Mouse (Mus musculus) stomach, embryonic 15.5 days (tissue): ENCODE data around the gene Rpa1. TPM values are rescaled to one million over a fixed set of nuclear protein-coding genes. Genes with fewer than 3 reads are reported as not detected.

Experiments
- ATAC-seq: fragments of 200-750 bp; cut with Nextera tagmentation; 2 replicates; pipeline ENCODE4 v1.8.0; 2017; ENCODE audit warnings: low read depth, moderate number of reproducible peaks, moderate TSS enrichment; ENCODE audit not compliant: insufficient read depth, low FRiP score
- H3K27ac ChIP-seq: fragments of 300-500 bp; sonication (generic); 2 replicates; pipeline ENCODE4 v1.5.1; 2015; ENCODE audit warnings: mild to moderate bottlenecking, inconsistent platforms
- H3K27me3 ChIP-seq: fragments of 300-500 bp; sonication (generic); replicated peaks from 2 replicates; pipeline ENCODE4 v1.6.1; 2015; ENCODE audit warnings: inconsistent platforms
- H3K36me3 ChIP-seq: fragments of 300-500 bp; sonication (generic); 2 replicates; pipeline ENCODE4 v1.6.1; 2015; ENCODE audit warnings: inconsistent platforms
- H3K4me1 ChIP-seq: fragments of 300-500 bp; sonication (generic); 2 replicates; pipeline ENCODE4 v1.6.1; 2015; ENCODE audit warnings: inconsistent platforms
- H3K4me2 ChIP-seq: fragments of 300-500 bp; sonication (generic); 2 replicates; pipeline ENCODE4 v1.6.1; 2015; ENCODE audit warnings: mild to moderate bottlenecking, inconsistent platforms
- H3K4me3 ChIP-seq: fragments of 300-500 bp; sonication (generic); replicated peaks from 2 replicates; pipeline ENCODE4 v1.5.1; 2015; ENCODE audit warnings: inconsistent platforms
- H3K9ac ChIP-seq: fragments of 300-500 bp; sonication (generic); 2 replicates; pipeline ENCODE4 v1.6.1; 2015; ENCODE audit warnings: inconsistent platforms
- H3K9me3 ChIP-seq: fragments of 300-500 bp; sonication (generic); 2 replicates; pipeline ENCODE4 v1.6.1; 2016; ENCODE audit warnings: inconsistent platforms
- WGBS: fragments of 180-500 bp; shearing (Covaris S2); methylation state at CpG from one replicate; pipeline ENCODE4 v1.1.7; 2015; 5-methylcytosine and 5-hydroxymethylcytosine counted together
- polyA plus RNA-seq: library from polyadenylated mRNA; unstranded; fragments of >200 nt; fragmentation: Nextera tagmentation; extraction: Ambion mirVana; gene quantifications from 2 replicates; pipeline ENCODE4 v1.2.1, GENCODE M21; 2015

Gene Rpa1
- polyA plus RNA-seq, 1 experiment from 2014 or later: 98.5 TPM

DNA sequence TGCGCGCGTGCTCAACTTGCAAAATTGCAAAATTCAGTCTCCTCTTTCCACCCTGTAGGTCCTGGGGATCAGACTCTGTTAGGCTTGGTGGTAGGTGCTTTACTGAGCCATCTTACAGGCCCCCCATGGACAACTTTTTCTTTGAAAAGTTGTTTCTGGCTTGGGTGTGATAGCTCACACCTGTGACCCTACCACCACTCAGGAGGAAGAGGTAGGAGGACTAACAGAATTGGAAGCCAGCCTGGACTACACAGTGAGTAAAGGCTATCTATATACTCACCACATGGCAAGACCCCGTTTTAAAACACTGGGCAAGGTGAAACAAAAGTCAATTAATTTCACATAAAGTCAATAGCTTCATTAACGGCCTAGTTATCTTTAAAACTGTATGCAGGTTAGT is 3.4 kb downstream of the Rpa1 start:
- 88% methylated on average over 5 of the region's 5 CpGs for WGBS
- Histone ChIP-seq H3K9ac (no peak overlapping the region), H3K36me3 (peaks cover 6% of the 10 kb centered on the region), H3K27me3 (no peaks in the 10 kb centered on the region), H3K4me2 (no peak overlapping the region), H3K9me3 (no peaks in the 10 kb centered on the region), H3K4me1 (peaks cover 10% of the 10 kb centered on the region), H3K27ac (peak overlapping the region; percentile 26), H3K4me3 (no peak overlapping the region)
- ATAC-seq: no peak

DNA sequence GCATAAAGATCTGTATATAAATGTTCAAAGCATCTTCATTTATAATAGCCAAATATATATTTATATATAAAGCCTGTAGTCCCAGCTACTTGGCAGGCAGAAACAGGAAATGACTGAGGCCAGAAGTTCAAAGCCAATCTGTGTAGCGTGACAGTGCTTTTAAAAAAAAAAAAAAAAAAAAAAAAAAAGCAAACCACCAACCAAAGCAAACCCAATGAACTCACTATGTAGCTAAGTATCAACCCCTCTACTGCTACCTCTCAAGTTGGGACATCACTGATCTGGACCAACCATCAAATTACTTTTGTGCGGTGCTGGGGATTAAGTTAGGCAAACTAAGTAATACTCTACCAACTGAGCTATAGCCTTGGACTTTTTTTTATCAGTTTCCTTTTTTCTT is 4.0 kb downstream of the Rpa1 start:
- Histone ChIP-seq H3K4me3 (no peak overlapping the region), H3K4me1 (peaks cover 10% of the 10 kb centered on the region), H3K4me2 (no peak overlapping the region), H3K36me3 (peaks cover 10% of the 10 kb centered on the region), H3K9me3 (no peaks in the 10 kb centered on the region), H3K27me3 (no peaks in the 10 kb centered on the region), H3K27ac (peak overlapping the region; percentile 26; the same call in 1 of the 2 replicates), H3K9ac (no peak overlapping the region)
- 49% methylated on average over 2 of the region's 2 CpGs for WGBS
- no peak for ATAC-seq

DNA sequence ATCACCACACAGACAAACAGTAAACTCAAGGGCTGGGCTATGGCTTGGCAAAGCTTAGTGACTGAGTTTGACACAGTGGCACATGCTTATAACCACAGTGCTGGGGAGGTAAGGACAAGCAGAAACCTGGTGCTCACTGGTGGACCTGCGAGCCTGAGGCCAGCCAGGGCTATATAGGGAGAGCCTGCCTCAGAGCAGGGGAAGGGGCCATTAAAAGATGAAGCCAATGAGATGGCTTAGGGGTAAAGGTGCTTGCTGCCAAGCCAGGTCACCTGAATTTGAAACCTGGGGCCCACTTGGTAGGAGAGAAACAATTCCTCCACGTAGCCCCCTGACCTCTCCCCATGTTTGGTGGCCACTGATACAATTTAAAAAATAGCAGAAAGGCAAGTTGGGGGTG is 5.0 kb downstream of the Rpa1 start:
- peaks cover 11% of the 10 kb centered on the region for H3K36me3 ChIP-seq

DNA sequence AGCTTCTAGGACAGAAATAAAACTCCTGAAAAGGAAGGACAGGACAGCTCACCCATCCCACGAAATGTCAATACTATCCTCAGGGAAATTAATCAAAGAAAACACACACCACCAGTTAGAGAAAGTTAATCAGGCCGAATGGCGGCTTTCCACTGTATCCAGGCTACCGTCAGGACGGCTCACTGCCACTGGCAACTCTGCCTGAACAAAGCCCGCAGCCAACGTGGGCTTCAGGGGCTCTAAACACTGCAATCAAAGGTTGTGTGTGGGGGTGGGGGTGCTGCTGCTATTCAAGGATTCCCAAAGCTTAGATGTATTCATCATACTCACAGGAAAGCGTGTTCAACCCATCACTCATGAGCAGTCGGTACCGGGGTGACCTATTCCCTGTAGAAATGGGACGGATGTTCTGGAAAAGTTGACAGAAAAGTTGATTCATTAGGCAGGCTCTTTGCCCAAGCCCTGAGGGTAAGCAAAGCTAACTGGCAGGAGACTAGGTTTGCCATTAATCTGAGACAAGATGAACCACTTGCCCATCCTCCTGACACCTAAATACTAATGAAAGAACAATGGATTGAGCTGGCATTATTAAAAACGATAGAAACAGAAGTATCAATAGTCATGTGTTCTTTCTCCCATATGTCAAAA is 7.3 kb downstream of the Rpa1 start:
- no peaks in the 10 kb centered on the region for H3K9me3 ChIP-seq
- H3K4me2 ChIP-seq: no peak overlapping the region
- H3K27me3 ChIP-seq: no peaks in the 10 kb centered on the region
- ATAC-seq: no peak
- no peak overlapping the region for H3K9ac ChIP-seq
- no peak overlapping the region for H3K4me3 ChIP-seq
- H3K27ac ChIP-seq: no peak overlapping the region
- 86% methylated on average over 12 of the region's 12 CpGs for WGBS
- 0 out of 2 replicates have a peak, but pooled peaks cover 3% of the 10 kb centered on the region for H3K4me1 ChIP-seq
- peaks cover 17% of the 10 kb centered on the region for H3K36me3 ChIP-seq

More for the DNA sequence above, 5.0 kb downstream of the Rpa1 start:
- no peak overlapping the region; the same call in 1 of the 2 replicates for H3K27ac ChIP-seq
- H3K4me2 ChIP-seq: no peak overlapping the region
- H3K27me3 ChIP-seq: no peaks in the 10 kb centered on the region
- WGBS: 89% methylated on average over 2 of the region's 2 CpGs
- no peaks in the 10 kb centered on the region for H3K9me3 ChIP-seq
- no peak overlapping the region for H3K4me3 ChIP-seq
- H3K4me1 ChIP-seq: peaks cover 7% of the 10 kb centered on the region
- no peak overlapping the region for H3K9ac ChIP-seq
- no peak for ATAC-seq

DNA sequence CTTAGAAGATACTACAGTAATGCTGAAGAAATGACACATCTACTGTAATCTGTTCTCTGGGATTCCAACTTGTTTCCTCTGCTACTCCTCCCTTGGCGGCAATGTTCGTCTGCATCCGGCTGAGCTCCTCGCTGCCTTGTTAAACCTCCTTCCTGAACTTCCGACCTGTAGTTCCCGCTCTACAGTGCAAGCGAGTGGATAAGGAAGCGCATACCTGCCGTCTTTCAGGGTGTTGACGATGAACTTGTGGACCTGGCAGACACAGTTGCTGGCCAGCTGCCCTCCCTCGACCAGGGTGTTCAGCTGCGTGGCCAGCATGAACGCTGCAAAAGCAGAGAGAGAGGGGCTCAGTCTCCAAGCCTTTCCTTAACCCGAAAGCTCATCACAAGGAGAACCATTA is 8.0 kb downstream of the Rpa1 start:
- WGBS: 85% methylated on average over 14 of the region's 14 CpGs
- ATAC-seq: no peak
- no peaks in the 10 kb centered on the region for H3K27me3 ChIP-seq

DNA sequence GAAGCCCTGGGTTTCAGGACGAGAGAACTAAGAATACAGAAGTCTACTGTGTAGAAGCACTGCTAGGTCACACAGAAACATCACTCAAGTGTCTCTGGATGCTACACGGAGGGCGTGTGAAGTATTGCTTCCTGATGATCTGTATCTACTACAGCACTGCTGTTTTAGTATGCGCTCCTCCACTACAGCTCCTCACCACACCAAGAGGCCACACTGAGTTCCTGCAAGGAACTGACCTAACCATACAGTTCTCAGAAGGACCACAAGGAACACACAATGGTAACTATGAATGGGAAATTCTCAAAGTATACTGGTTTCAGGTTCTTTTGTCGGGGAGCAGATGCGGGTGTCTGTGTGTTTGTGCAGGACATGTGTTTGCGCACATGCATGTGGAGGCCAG is 10.9 kb downstream of the Rpa1 start:
- Histone ChIP-seq H3K36me3 (peaks cover 17% of the 10 kb centered on the region), H3K27ac (no peak overlapping the region), H3K4me2 (no peak overlapping the region), H3K9ac (no peak overlapping the region), H3K4me1 (no peaks in the 10 kb centered on the region), H3K27me3 (no peaks in the 10 kb centered on the region), H3K9me3 (no peaks in the 10 kb centered on the region), H3K4me3 (no peak overlapping the region)
- ATAC-seq: no peak
- WGBS: 85% methylated on average over 7 of the region's 7 CpGs

More for the DNA sequence above, 8.0 kb downstream of the Rpa1 start:
- H3K4me2 ChIP-seq: no peak overlapping the region
- no peak overlapping the region for H3K9ac ChIP-seq
- peaks cover 17% of the 10 kb centered on the region for H3K36me3 ChIP-seq
- H3K9me3 ChIP-seq: no peaks in the 10 kb centered on the region
- no peak overlapping the region for H3K27ac ChIP-seq
- H3K4me3 ChIP-seq: no peak overlapping the region
- 0 out of 2 replicates have a peak, but pooled peaks cover 3% of the 10 kb centered on the region for H3K4me1 ChIP-seq

DNA sequence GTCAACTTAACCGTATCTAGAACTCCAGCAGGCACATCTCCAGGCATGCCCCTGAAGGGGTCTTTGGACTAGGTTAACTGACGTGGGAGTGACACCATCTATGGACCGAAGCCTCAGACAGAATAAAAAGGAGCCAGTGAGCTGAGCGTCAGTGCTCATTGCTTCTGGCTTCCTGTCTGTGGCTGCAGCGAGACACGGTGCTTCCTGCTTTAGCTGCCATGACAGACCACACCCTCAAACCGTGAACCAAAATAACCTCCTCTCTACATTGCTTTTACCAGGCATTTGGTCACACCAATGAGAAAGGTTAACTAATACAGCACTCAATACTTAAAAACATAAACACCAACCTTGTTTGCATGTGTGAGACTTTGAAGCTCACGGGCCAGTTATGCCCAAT is 11.4 kb downstream of the Rpa1 start:
- 78% methylated on average over 8 of the region's 8 CpGs for WGBS
- Histone ChIP-seq H3K9ac (no peak overlapping the region), H3K4me2 (no peak overlapping the region), H3K9me3 (no peaks in the 10 kb centered on the region), H3K27me3 (no peaks in the 10 kb centered on the region), H3K27ac (no peak overlapping the region), H3K36me3 (peaks cover 17% of the 10 kb centered on the region), H3K4me3 (no peak overlapping the region), H3K4me1 (no peaks in the 10 kb centered on the region)
- ATAC-seq: no peak

DNA sequence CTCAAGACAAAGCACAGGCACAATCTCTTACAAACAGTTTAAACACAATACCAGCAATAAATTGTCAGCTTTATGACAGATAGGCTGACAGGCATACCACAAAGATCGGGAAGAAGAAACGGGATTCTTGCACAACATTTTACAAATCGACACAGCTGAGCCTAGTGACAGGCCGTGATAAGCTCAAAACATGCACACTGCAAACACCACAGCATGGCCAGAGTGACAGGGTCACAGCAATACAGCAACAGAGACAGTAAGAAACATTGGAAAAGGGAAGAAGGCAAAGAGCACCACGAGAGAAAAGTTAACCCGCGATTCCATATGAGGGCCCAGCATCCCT is 22.2 kb downstream of the Rpa1 start:
- H3K27ac ChIP-seq: no peak overlapping the region
- H3K9me3 ChIP-seq: no peaks in the 10 kb centered on the region
- no peak for ATAC-seq
- H3K4me1 ChIP-seq: peaks cover 11% of the 10 kb centered on the region; the same call in 1 of the 2 replicates
- H3K4me3 ChIP-seq: no peak overlapping the region
- H3K9ac ChIP-seq: no peak overlapping the region
- H3K36me3 ChIP-seq: 0 out of 2 replicates have a peak, but pooled peaks cover 3% of the 10 kb centered on the region
- 46% methylated on average over 7 of the region's 7 CpGs for WGBS
- no peak overlapping the region for H3K4me2 ChIP-seq
- H3K27me3 ChIP-seq: no peaks in the 10 kb centered on the region

DNA sequence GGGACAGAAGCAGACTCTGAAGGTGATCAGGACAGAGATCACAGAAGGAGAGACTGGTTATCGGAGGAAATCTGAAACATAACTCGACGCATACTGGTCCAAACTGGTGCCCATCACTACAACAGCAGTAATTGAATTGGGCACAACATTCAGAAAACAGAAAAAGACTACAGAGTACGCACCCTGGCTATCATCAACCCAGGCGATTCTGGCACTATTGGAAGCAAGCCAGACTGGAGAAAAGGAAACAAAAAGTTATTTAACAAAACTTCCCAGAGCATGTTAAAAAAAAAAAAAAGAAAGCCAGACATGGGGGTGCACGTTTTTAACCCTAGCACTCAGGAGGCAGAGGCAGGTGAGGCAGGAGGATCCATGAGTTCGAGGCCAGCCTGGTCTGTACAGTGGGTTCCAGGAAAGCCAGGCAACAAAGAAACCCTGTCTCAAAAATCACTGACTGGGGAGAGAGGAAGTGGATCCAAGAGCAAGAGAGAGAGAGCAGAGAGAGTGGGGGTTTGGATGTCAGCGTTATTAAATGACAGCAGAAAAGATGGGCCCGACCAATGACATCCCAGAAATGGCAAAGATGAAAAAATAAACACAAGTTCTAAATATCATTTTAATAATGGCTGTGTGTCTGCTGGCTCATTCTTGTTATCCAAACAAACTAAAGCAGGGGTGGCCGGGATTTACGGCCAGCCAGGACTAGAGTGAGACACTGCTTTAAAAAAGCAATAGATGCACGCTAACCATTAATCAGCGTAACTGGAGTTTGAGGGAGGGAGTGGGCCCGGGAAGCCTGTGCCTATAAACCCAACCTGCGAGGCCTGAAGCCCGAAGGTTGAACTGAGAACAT is 22.8 kb downstream of the Rpa1 start:
- 44% methylated on average over 16 of the region's 16 CpGs for WGBS
- Histone ChIP-seq H3K9me3 (no peaks in the 10 kb centered on the region), H3K27ac (no peak overlapping the region), H3K4me3 (no peak overlapping the region), H3K4me1 (peaks cover 11% of the 10 kb centered on the region; the same call in 1 of the 2 replicates), H3K27me3 (no peaks in the 10 kb centered on the region), H3K36me3 (0 out of 2 replicates have a peak, but pooled peaks cover 3% of the 10 kb centered on the region), H3K9ac (no peak overlapping the region), H3K4me2 (no peak overlapping the region)
- no peak for ATAC-seq

DNA sequence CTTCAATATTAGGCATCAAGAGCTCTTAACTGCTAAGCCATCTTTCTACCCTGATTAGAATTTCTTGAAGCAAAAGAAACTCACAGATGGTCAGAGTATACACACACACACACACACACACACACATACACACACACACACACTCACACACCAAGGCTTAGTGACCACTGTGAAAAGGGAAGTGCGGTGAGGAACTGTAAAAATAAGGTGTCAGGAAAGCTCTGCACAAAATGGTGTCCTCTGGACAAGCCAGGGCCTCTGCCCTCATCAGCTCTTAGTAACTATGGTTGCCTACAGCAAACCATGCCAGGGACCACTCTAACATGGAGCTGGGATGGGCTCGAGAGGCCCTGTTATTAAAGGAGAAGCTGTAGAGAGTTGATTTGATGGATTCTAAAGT is 23.7 kb downstream of the Rpa1 start:
- Histone ChIP-seq H3K4me2 (no peak overlapping the region), H3K4me1 (peaks cover 11% of the 10 kb centered on the region; the same call in 1 of the 2 replicates), H3K27me3 (no peaks in the 10 kb centered on the region), H3K27ac (no peak overlapping the region), H3K36me3 (0 out of 2 replicates have a peak, but pooled peaks cover 3% of the 10 kb centered on the region), H3K9me3 (no peaks in the 10 kb centered on the region), H3K9ac (no peak overlapping the region), H3K4me3 (no peak overlapping the region)
- no peak for ATAC-seq
- WGBS: 86% methylated on average over 2 of the region's 2 CpGs

DNA sequence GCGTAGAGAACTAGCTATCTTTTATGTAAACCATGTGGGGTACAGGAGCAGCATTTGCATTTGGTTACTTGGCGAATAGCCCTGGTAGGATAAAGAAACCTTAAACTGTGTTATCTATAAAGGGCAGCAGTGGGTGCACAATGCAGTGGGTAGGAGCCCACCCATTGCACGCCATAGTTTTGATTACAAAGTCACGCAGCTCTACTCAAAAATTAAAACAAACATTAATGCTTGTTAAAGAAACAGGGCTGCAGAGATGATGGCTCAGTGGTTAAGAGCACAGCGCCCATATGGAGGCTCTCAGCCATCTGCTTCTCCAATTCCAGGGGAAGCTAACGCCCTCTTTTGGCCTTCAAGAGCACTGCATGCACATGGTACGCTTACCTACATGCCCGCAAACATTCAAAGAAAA is 24.8 kb downstream of the Rpa1 start:
- Histone ChIP-seq H3K4me2 (no peak overlapping the region), H3K9ac (no peak overlapping the region), H3K27ac (no peak overlapping the region), H3K36me3 (0 out of 2 replicates have a peak, but pooled peaks cover 3% of the 10 kb centered on the region), H3K9me3 (no peaks in the 10 kb centered on the region), H3K27me3 (no peaks in the 10 kb centered on the region), H3K4me1 (peaks cover 11% of the 10 kb centered on the region; the same call in 1 of the 2 replicates), H3K4me3 (no peak overlapping the region)
- 60% methylated on average over 8 of the region's 8 CpGs for WGBS
- ATAC-seq: no peak

DNA sequence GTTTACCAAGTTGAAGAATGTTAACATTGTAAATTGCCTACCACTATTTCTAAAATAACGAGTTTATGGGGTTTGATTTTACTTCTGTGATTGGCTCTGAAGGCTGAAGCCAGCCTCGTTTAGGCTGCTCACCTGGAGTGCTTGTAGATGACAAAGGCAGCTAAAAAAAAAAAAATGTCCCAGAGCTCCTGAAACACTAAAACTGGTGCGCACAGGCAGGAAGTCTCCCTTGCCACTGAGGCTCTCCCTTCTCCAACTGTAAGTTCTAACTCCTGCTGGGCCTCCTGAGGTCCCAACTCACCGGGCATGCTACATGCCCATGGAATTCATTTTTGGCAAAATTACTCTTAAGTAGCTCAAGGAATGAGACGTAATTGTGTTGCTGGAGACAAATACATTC is 28.9 kb downstream of the Rpa1 start:
- 49% methylated on average over 5 of the region's 5 CpGs for WGBS
- Histone ChIP-seq H3K4me3 (no peak overlapping the region), H3K9me3 (no peaks in the 10 kb centered on the region), H3K27me3 (no peaks in the 10 kb centered on the region), H3K27ac (no peak overlapping the region), H3K36me3 (peaks cover 5% of the 10 kb centered on the region; the same call in 1 of the 2 replicates), H3K9ac (no peak overlapping the region), H3K4me1 (0 out of 2 replicates have a peak, but pooled peaks cover 3% of the 10 kb centered on the region), H3K4me2 (no peak overlapping the region)
- no peak for ATAC-seq
